Mouse (Mus musculus): ENCODE measurements at regions not wholly inside any gene's neighbourhood (a gene's known extent, or its start where the extent isn't known, plus 50 kb on each side); places are given as distances from the start of the nearest gene placed in this dataset.

- no peak for TF ChIP-seq CTCF (IDR thresholded peaks at IDR 0.05; ENCODE audit: low read depth, low read length)
- no peak for TF ChIP-seq POLR2A (IDR thresholded peaks at IDR 0.05; ENCODE audit: borderline replicate concordance, low read depth, low read length)
Observed at GRCm38 (mm10) chr13:52065274-52065673, 218.8 kb downstream of the Gadd45g start.
